In the genomic region with DNA sequence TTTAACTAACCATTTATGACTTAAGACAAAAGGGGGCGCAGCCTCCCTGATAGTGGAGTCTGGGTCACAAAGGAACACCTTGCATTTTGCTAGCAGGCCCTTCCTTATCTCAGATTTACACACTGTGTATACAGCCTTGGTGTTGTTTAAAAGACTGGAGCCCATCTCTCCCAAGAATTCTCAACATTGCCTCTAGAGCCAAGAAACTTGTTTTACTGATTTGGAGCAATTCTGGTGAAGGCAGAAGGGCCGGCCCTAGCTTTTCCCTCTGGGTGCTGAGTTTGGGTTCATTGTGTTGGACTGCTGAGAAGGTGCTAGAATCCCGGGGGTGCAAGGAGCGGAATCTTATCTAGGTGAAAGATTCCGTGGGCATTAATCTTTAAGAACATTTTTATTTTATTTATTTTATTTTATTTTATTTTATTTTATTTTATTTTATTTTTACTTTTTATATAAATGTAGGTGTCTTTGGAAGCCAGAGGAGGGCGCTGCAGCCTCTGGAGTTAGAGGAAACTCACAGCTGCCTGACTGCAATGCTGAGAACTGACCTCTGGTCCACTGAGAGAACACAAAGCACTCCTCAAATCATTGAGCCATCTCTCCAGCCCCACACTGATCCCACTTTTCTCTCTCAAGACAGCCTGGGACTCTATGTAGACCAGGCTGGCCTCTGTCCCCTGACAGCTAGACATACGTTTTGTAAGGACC, we compare ENCODE assay signal across 12 mouse cellular contexts. TPM values are rescaled to one million over a fixed set of nuclear protein-coding genes. Genes with fewer than 3 reads are reported as not detected.
DNase-seq lines count a peak whose midpoint lies in the region; ATAC-seq and TF ChIP-seq lines count a peak whose summit lies in the region.
"Had no signal": no experiment of that assay in that cellular context is flagged by ENCODE, and none has a peak within 500 bp of the region (broad histone marks: within the 10 kb centered on the region; RNA-seq: fewer than 3 reads in every experiment).

No protein-coding gene starts in this region.

- H3K27me3 ChIP-seq in kidney, postnatal 0 days (ENCODE audit: insufficient read depth, low read length): no peaks in the 10 kb centered on the region
- H3K27me3 ChIP-seq in E14TG2a.4 (ENCODE audit: insufficient read depth, low read length): no peaks in the 10 kb centered on the region
- no peaks in the 10 kb centered on the region for H3K27me3 ChIP-seq in liver, embryonic 13.5 days
- H3K27me3 ChIP-seq in forebrain, embryonic 14.5 days (replicated peaks; ENCODE audit: control insufficient read depth, insufficient read depth, low read length): no peaks in the 10 kb centered on the region
- H3K27me3 ChIP-seq: megakaryocyte, embryonic 14.5 days had no signal

- WGBS in kidney, postnatal 0 days: 79% methylated on average over 7 of the region's 7 CpGs
- 50% methylated on average over 7 of the region's 7 CpGs for WGBS in liver, embryonic 13.5 days (ENCODE audit: insufficient replicate concordance)
- 84% methylated on average over 7 of the region's 7 CpGs for WGBS in forebrain, embryonic 14.5 days

- no peaks in the 10 kb centered on the region for H3K36me3 ChIP-seq in kidney, postnatal 0 days (ENCODE audit: insufficient read depth, low read length)
- H3K36me3 ChIP-seq in E14TG2a.4 (ENCODE audit: insufficient read depth, low read length): no peaks in the 10 kb centered on the region
- H3K36me3 ChIP-seq in liver, embryonic 13.5 days: no peaks in the 10 kb centered on the region
- H3K36me3 ChIP-seq in forebrain, embryonic 14.5 days (ENCODE audit: control insufficient read depth, insufficient read depth, low read length): no peaks in the 10 kb centered on the region

- H3K9ac ChIP-seq in kidney, postnatal 0 days (ENCODE audit: low read depth, low read length): no peak overlapping the region
- no peak overlapping the region for H3K9ac ChIP-seq in liver, embryonic 13.5 days
- H3K9ac ChIP-seq in forebrain, embryonic 14.5 days (ENCODE audit: low read length): no peak overlapping the region
- H3K9ac ChIP-seq: forebrain, postnatal 0 days had no signal

- H3K27ac ChIP-seq in kidney, postnatal 0 days: peak overlapping the region; percentile 83
- 0 out of 2 replicates have a peak overlapping the region, but pooled peaks have one; percentile 3 for H3K27ac ChIP-seq in liver, embryonic 13.5 days
- no peak overlapping the region for H3K27ac ChIP-seq in forebrain, embryonic 14.5 days (ENCODE audit: low read depth, low read length)

- H3K9me3 ChIP-seq in kidney, postnatal 0 days (replicated peaks; ENCODE audit: low read length): no peaks in the 10 kb centered on the region
- no peaks in the 10 kb centered on the region for H3K9me3 ChIP-seq in E14TG2a.4 (ENCODE audit: low read length)
- H3K9me3 ChIP-seq in liver, embryonic 13.5 days (replicated peaks): no peaks in the 10 kb centered on the region
- H3K9me3 ChIP-seq in forebrain, embryonic 14.5 days (replicated peaks; ENCODE audit: control insufficient read depth, low read length): no peaks in the 10 kb centered on the region

- no peak for ATAC-seq in kidney, postnatal 0 days (replicated peaks; ENCODE audit: low FRiP score, low read depth)
- no peak for ATAC-seq in liver, embryonic 13.5 days (ENCODE audit: low read depth)
- no peak for ATAC-seq in forebrain, embryonic 14.5 days
- ATAC-seq: forebrain, postnatal 0 days had no signal

- peaks cover 5% of the 10 kb centered on the region; the same call in 1 of the 2 replicates for H3K4me1 ChIP-seq in kidney, postnatal 0 days (replicated peaks; ENCODE audit: insufficient read depth, low read length)
- H3K4me1 ChIP-seq in E14TG2a.4 (replicated peaks; ENCODE audit: low read depth, low read length): peaks cover 25% of the 10 kb centered on the region
- H3K4me1 ChIP-seq in liver, embryonic 13.5 days (replicated peaks): 0 out of 2 replicates have a peak, but pooled peaks cover 5% of the 10 kb centered on the region
- H3K4me1 ChIP-seq in forebrain, embryonic 14.5 days (ENCODE audit: control insufficient read depth, insufficient read depth, low read length): no peaks in the 10 kb centered on the region
- H3K4me1 ChIP-seq: megakaryocyte, embryonic 14.5 days had no signal

- no peak overlapping the region for H3K4me3 ChIP-seq in kidney, postnatal 0 days (replicated peaks; ENCODE audit: low read depth, low read length)
- H3K4me3 ChIP-seq in E14TG2a.4 (replicated peaks; ENCODE audit: low read length): no peak overlapping the region
- H3K4me3 ChIP-seq in liver, embryonic 13.5 days (replicated peaks): no peak overlapping the region
- no peak overlapping the region for H3K4me3 ChIP-seq in forebrain, embryonic 14.5 days (ENCODE audit: low read depth, low read length)
- H3K4me3 ChIP-seq: megakaryocyte, embryonic 14.5 days had no signal

- peak; percentile 18 for DNase-seq in kidney, postnatal 0 days (ENCODE audit: low spot score)
- no peak for DNase-seq in kidney, adult 11 months
- DNase-seq in 416B (ENCODE audit: low read depth): peak; percentile 5
- DNase-seq in liver, embryonic 13.5 days: no peak
- DNase-seq in forebrain, embryonic 14.5 days (ENCODE audit: low spot score): no peak
- no peak for DNase-seq in cerebellum, adult 9-11 months
- DNase-seq: cerebellum, adult 11-12 months; forebrain, postnatal 0 days; right cerebral cortex, postnatal 14 days; thymus, adult 18-20 months had no signal

- TF ChIP-seq CTCF in kidney, postnatal 0 days (IDR thresholded peaks at IDR 0.05; ENCODE audit: low read depth): peak; percentile 18; the same call in 1 of the 2 replicates
- peak; percentile 16; the same call in 1 of the 2 replicates for TF ChIP-seq CTCF in E14TG2a.4 (conservative IDR thresholded peaks at IDR 0.05; ENCODE audit: low read length)

- no peak overlapping the region for H3K4me2 ChIP-seq in kidney, postnatal 0 days (ENCODE audit: low read length)
- no peak overlapping the region for H3K4me2 ChIP-seq in liver, embryonic 13.5 days
- no peak overlapping the region for H3K4me2 ChIP-seq in forebrain, embryonic 14.5 days (ENCODE audit: low read length)

RNA-seq across cellular contexts. Expression of gene Rerg, which starts 26.3 kb away (rescaled TPM):
- 23.9 and 24.5 TPM in 2 replicates for polyA plus RNA-seq in kidney, postnatal 0 days (2015; fragmentation: Nextera tagmentation; extraction: Ambion mirVana)
- polyA plus RNA-seq in liver, embryonic 13.5 days (2015; fragmentation: Nextera tagmentation; extraction: Ambion mirVana): 2.5 and 3.3 TPM in 2 replicates
- 4.8 and 6.2 TPM in 2 replicates for polyA plus RNA-seq in forebrain, embryonic 14.5 days (2014; fragmentation: Nextera tagmentation; extraction: Ambion mirVana)

Comparison
In these comparisons a context has a peak if more than half of its experiments do, and no peak if none do; other contexts are left out.
1. DNase-seq: peak in kidney, postnatal 0 days (single experiment) and 416B (single experiment); none in kidney, adult 11 months (single experiment), liver, embryonic 13.5 days (single experiment), forebrain, embryonic 14.5 days (single experiment) and cerebellum, adult 9-11 months (single experiment).